Mouse (Mus musculus) hindbrain, embryonic 15.5 days (tissue): ENCODE data around the gene Pold4. TPM values are rescaled to one million over a fixed set of nuclear protein-coding genes. Genes with fewer than 3 reads are reported as not detected.

ENCODE experiments used
- microRNA-seq: library from miRNA; unstranded; fragments of <30 nt; microRNA quantifications from one replicate; pipeline ENCODE4, GENCODE M21; 2016
- polyA plus RNA-seq: library from polyadenylated mRNA; unstranded; fragments of >200 nt; fragmentation: Nextera tagmentation; extraction: Ambion mirVana; gene quantifications from 2 replicates; pipeline ENCODE4 v1.2.1, GENCODE M21; 2015

Pold4 gene
- polyA plus RNA-seq, 1 experiment from 2014 or later: 20.9 TPM

Small RNA genes lying within 50 kb of the gene (microRNA-seq; reads per million reads assigned to microRNA genes)
- gene Gm26115: not detected
- gene Mir6985: not detected

Other genes starting within 250 kb of the Pold4 start
- gene Acy3, start 245.3 kb upstream of the Pold4 start, polyA plus RNA-seq: 2.5 and 3.0 TPM in 2 replicates
- gene Tbx10, start 239.1 kb upstream of the Pold4 start, polyA plus RNA-seq: 0.31 and 0.40 TPM in 2 replicates
- gene Nudt8, start 231.3 kb upstream of the Pold4 start, polyA plus RNA-seq: 25.8 and 26.5 TPM in 2 replicates
- gene Gm49405, start 231.3 kb upstream of the Pold4 start, polyA plus RNA-seq: 5.1 and 5.5 TPM in 2 replicates
- gene Doc2g, start 228.6 kb upstream of the Pold4 start, polyA plus RNA-seq: 5.9 and 6.4 TPM in 2 replicates
- 244 and 247 TPM in 2 replicates for gene Ndufv1, start 219.1 kb upstream of the Pold4 start, polyA plus RNA-seq
- 534 and 573 TPM in 2 replicates for gene Gstp1, start 193.9 kb upstream of the Pold4 start, polyA plus RNA-seq
- 0.60 and 2.2 TPM in 2 replicates for gene Gstp2, start 185.9 kb upstream of the Pold4 start, polyA plus RNA-seq
- gene Gstp3, start 172.3 kb upstream of the Pold4 start, polyA plus RNA-seq: not detected in 2 replicates
- not detected in 2 replicates for gene Cabp2, start 150.3 kb upstream of the Pold4 start, polyA plus RNA-seq
- gene Cdk2ap2, start 134.7 kb upstream of the Pold4 start, polyA plus RNA-seq: 82.5 and 92.5 TPM in 2 replicates
- gene Pitpnm1, start 131.9 kb upstream of the Pold4 start, polyA plus RNA-seq: 74.3 and 81.1 TPM in 2 replicates
- gene Aip, start 106.0 kb upstream of the Pold4 start, polyA plus RNA-seq: 102 and 104 TPM in 2 replicates
- 0.04 and 0.05 TPM in 2 replicates for gene Gpr152, start 92.1 kb upstream of the Pold4 start, polyA plus RNA-seq
- 0.21 and 0.26 TPM in 2 replicates for gene Cabp4, start 87.9 kb upstream of the Pold4 start, polyA plus RNA-seq
- gene Coro1b, start 83.3 kb upstream of the Pold4 start, polyA plus RNA-seq: 119 and 121 TPM in 2 replicates
- gene Ptprcap, start 78.3 kb upstream of the Pold4 start, polyA plus RNA-seq: 0.26 and 0.83 TPM in 2 replicates
- 47.8 and 56.7 TPM in 2 replicates for gene Rps6kb2, start 68.5 kb upstream of the Pold4 start, polyA plus RNA-seq
- gene Carns1, start 56.4 kb upstream of the Pold4 start, polyA plus RNA-seq: 5.6 and 6.1 TPM in 2 replicates
- gene Tbc1d10c, start 40.6 kb upstream of the Pold4 start, polyA plus RNA-seq: 0.98 and 1.5 TPM in 2 replicates
- 582 and 587 TPM in 2 replicates for gene Ppp1ca, start 39.8 kb upstream of the Pold4 start, polyA plus RNA-seq
- 25.5 and 27.5 TPM in 2 replicates for gene Rad9a, start 30.2 kb upstream of the Pold4 start, polyA plus RNA-seq
- gene Clcf1, start 17.7 kb upstream of the Pold4 start, polyA plus RNA-seq: 0.69 and 0.75 TPM in 2 replicates
- not detected in 2 replicates for gene AC109138.7, start 17.5 kb upstream of the Pold4 start, polyA plus RNA-seq
- 15.9 and 18.5 TPM in 2 replicates for gene Ssh3, start 37.3 kb downstream of the Pold4 start, polyA plus RNA-seq
- 58.3 and 63.4 TPM in 2 replicates for gene Ankrd13d, start 51.2 kb downstream of the Pold4 start, polyA plus RNA-seq
- 25.7 and 31.9 TPM in 2 replicates for gene Grk2, start 74.3 kb downstream of the Pold4 start, polyA plus RNA-seq
- 32.7 and 36.3 TPM in 2 replicates for gene Kdm2a, start 166.4 kb downstream of the Pold4 start, polyA plus RNA-seq
- gene Rhod, start 207.5 kb downstream of the Pold4 start, polyA plus RNA-seq: 5.7 and 6.7 TPM in 2 replicates
- gene Syt12, start 245.5 kb downstream of the Pold4 start, polyA plus RNA-seq: 5.3 and 5.6 TPM in 2 replicates